Mouse (Mus musculus) erythroblast, embryonic 14.5 days (primary cell): ENCODE data around the gene Ptgdr2.

ENCODE experiments used
- GATA1 ChIP-seq: IDR thresholded peaks from 2 replicates; pipeline ENCODE4 v1.6.1; 2012; ENCODE audit warnings: low read length, inconsistent platforms, mixed read lengths
- TAL1 ChIP-seq: IDR thresholded peaks from 3 replicates; pipeline ENCODE4 v1.6.1; 2012; ENCODE audit warnings: low read length, inconsistent platforms, mixed read lengths

DNA sequence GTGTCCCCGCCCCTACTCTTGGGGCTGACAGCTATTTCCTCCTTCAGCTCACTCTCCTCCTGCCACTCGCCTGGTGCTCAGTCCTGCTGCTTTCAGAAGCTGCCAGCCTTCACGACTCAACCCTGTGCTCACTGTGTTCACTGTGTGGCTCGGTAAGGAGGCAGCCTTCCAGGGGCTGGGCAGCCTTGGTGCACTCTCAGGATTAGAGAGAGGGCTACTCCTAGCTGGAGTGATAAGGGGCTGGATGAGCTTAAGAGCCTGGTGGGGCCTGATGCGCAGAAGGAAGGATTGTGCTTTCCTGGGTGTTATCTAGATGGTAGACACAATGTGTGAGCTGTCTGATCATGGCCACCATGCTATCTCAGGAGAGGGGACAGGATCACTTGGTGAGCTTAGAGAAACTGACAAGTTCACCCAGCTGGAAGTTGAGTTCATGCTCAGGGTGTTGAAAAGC lies at the start of gene Ptgdr2:
- TF ChIP-seq GATA1 (no peak), TAL1 (no peak)
